Mouse (Mus musculus): Measurements from ENCODE around the gene Alg13. TPM values are rescaled to one million over a fixed set of nuclear protein-coding genes. Genes with fewer than 3 reads are reported as not detected.

Alg13 gene
- polyA plus RNA-seq, 1 experiment from 2014 or later: 34.1 TPM

- Histone ChIP-seq H3K4me3 (ENCODE audit: low read length) (no peak overlapping the region), H3K9me3 (ENCODE audit: control insufficient read depth, low read length) (no peaks in the 10 kb centered on the region), H3K27ac (ENCODE audit: low read depth, low read length) (no peak overlapping the region), H3K9ac (ENCODE audit: low read depth, low read length) (no peak overlapping the region), H3K4me2 (replicated peaks; ENCODE audit: low read depth, low read length) (no peak overlapping the region), H3K4me1 (ENCODE audit: control insufficient read depth, insufficient read depth, low read length) (no peaks in the 10 kb centered on the region), H3K36me3 (ENCODE audit: control insufficient read depth, insufficient read depth, low read length) (no peaks in the 10 kb centered on the region), H3K27me3 (ENCODE audit: control insufficient read depth, insufficient read depth, low read length) (no peaks in the 10 kb centered on the region; the same call in 1 of the 2 replicates)
- 80% methylated on average over 3 of the region's 3 CpGs for WGBS
- ATAC-seq (ENCODE audit: low FRiP score, low TSS enrichment): no peak
Observed at GRCm38 (mm10) chrX:144423848-144424247, 106.2 kb downstream of the Alg13 start.

Small RNA genes within 50 kb of the gene (microRNA-seq; reads per million reads assigned to microRNA genes)
- gene Mir680-2: not detected

Other genes with a start within 250 kb of the Alg13 start
- 0.21 and 0.51 TPM in 2 replicates for gene A730046J19Rik, start 164.1 kb upstream of the Alg13 start, polyA plus RNA-seq (2014; fragmentation: Nextera tagmentation; extraction: Ambion mirVana)
- not detected in 2 replicates for gene Trpc5os, start 138.8 kb downstream of the Alg13 start, polyA plus RNA-seq (2014; fragmentation: Nextera tagmentation; extraction: Ambion mirVana)